Mouse (Mus musculus) small intestine, adult 2 months (tissue): ENCODE results near the gene Mrps12. TPM values are rescaled to one million over a fixed set of nuclear protein-coding genes. Genes with fewer than 3 reads are reported as not detected.

Experiments
- H3K27ac ChIP-seq: fragments of 200-500 bp; 2 replicates; pipeline ENCODE4 v1.5.1; 2012; ENCODE audit warnings: low read depth, low read length, control low read depth, inconsistent platforms; ENCODE audit not compliant: insufficient read depth
- H3K27me3 ChIP-seq: fragments of 200-500 bp; 2 replicates; pipeline ENCODE4 v1.6.1; 2012; ENCODE audit warnings: mild to moderate bottlenecking, moderate library complexity, low read length, inconsistent platforms; ENCODE audit not compliant: control insufficient read depth, insufficient read depth
- H3K36me3 ChIP-seq: fragments of 200-500 bp; 2 replicates; pipeline ENCODE4 v1.6.1; 2012; ENCODE audit warnings: mild to moderate bottlenecking, low read length, control low read depth, inconsistent platforms; ENCODE audit not compliant: control insufficient read depth, insufficient read depth
- H3K4me1 ChIP-seq: fragments of 200-500 bp; 2 replicates; pipeline ENCODE4 v1.6.1; 2012; ENCODE audit warnings: low read length, inconsistent platforms, mixed read lengths; ENCODE audit not compliant: control insufficient read depth, insufficient read depth, insufficient read length
- H3K4me3 ChIP-seq: fragments of 200-500 bp; 2 replicates; pipeline ENCODE4 v1.5.1; 2012; ENCODE audit warnings: low read depth, mild to moderate bottlenecking, control low read depth, inconsistent platforms, low read length, moderate library complexity
- CTCF ChIP-seq: fragments of 200-500 bp; IDR thresholded peaks from 2 replicates; pipeline ENCODE4 v1.5.1; 2012; ENCODE audit warnings: low read depth, mild to moderate bottlenecking, control low read depth, inconsistent platforms, low read length, moderate library complexity, mixed read lengths; ENCODE audit not compliant: insufficient replicate concordance, insufficient read length; ENCODE audit errors: extremely low read depth
- POLR2A ChIP-seq: fragments of 200-500 bp; IDR thresholded peaks from 2 replicates; pipeline ENCODE4 v1.6.1; 2012; ENCODE audit warnings: low read depth, mild to moderate bottlenecking, control low read depth, inconsistent platforms, low read length, moderate library complexity
- WGBS: fragments of 180-500 bp; shearing (Covaris S2); methylation state at CpG from one replicate; pipeline ENCODE4 v1.1.7; 2018; 5-methylcytosine and 5-hydroxymethylcytosine counted together
- polyA plus RNA-seq: library from polyadenylated mRNA; depleted of rRNA; stranded (reverse); fragments of >200 nt; gene quantifications from 2 replicates; pipeline ENCODE4 v1.2.3, GENCODE M21; 2012

The Mrps12 gene
- polyA plus RNA-seq, 1 experiment: 64.5 TPM

GRCm38 (mm10) chr7:28781261-28781663 lies 39.6 kb upstream of the Mrps12 start:
- Histone ChIP-seq H3K27ac (peak overlapping the region; percentile 74), H3K27me3 (no peaks in the 10 kb centered on the region), H3K4me1 (peaks cover 4% of the 10 kb centered on the region; the same call in 1 of the 2 replicates), H3K36me3 (peaks cover 13% of the 10 kb centered on the region; the same call in 1 of the 2 replicates), H3K4me3 (no peak overlapping the region)
- 81% methylated on average over 8 of the region's 8 CpGs for WGBS
- no peak for TF ChIP-seq POLR2A
- no peak for TF ChIP-seq CTCF

- Histone ChIP-seq H3K4me1 (peaks cover 4% of the 10 kb centered on the region; the same call in 1 of the 2 replicates), H3K27ac (peak overlapping the region; percentile 74), H3K36me3 (peaks cover 13% of the 10 kb centered on the region; the same call in 1 of the 2 replicates), H3K4me3 (no peak overlapping the region), H3K27me3 (no peaks in the 10 kb centered on the region)
- TF ChIP-seq POLR2A (no peak), CTCF (no peak)
- 71% methylated on average over 7 of the region's 7 CpGs for WGBS
Measured at GRCm38 (mm10) chr7:28780857-28781256, 39.2 kb upstream of the Mrps12 start.

GRCm38 (mm10) chr7:28780067-28780658 lies 38.5 kb upstream of the Mrps12 start:
- peaks cover 4% of the 10 kb centered on the region; the same call in 1 of the 2 replicates for H3K4me1 ChIP-seq
- peak overlapping the region; percentile 74 for H3K27ac ChIP-seq
- H3K4me3 ChIP-seq: no peak overlapping the region
- WGBS: 35% methylated on average over 6 of the region's 6 CpGs
- TF ChIP-seq POLR2A (no peak), CTCF (peak; percentile 87)
- H3K27me3 ChIP-seq: no peaks in the 10 kb centered on the region
- peaks cover 8% of the 10 kb centered on the region; the same call in 1 of the 2 replicates for H3K36me3 ChIP-seq

- no peaks in the 10 kb centered on the region for H3K27me3 ChIP-seq
- peaks cover 4% of the 10 kb centered on the region; the same call in 1 of the 2 replicates for H3K4me1 ChIP-seq
- 84% methylated on average over 9 of the region's 9 CpGs for WGBS
- no peak overlapping the region for H3K4me3 ChIP-seq
- H3K36me3 ChIP-seq: peaks cover 7% of the 10 kb centered on the region; the same call in 1 of the 2 replicates
- TF ChIP-seq CTCF (no peak), POLR2A (no peak)
- H3K27ac ChIP-seq: no peak overlapping the region
Measured at GRCm38 (mm10) chr7:28778825-28779224, 37.2 kb upstream of the Mrps12 start.

- peaks cover 8% of the 10 kb centered on the region; the same call in 1 of the 2 replicates for H3K36me3 ChIP-seq
- TF ChIP-seq CTCF: no peak
- TF ChIP-seq POLR2A: no peak
- no peaks in the 10 kb centered on the region for H3K27me3 ChIP-seq
- H3K4me3 ChIP-seq: no peak overlapping the region
- H3K4me1 ChIP-seq: peaks cover under 1% of the 10 kb centered on the region; the same call in 1 of the 2 replicates
- 89% methylated on average over 7 of the region's 7 CpGs for WGBS
- no peak overlapping the region for H3K27ac ChIP-seq
Measured at GRCm38 (mm10) chr7:28775129-28775528, 33.5 kb upstream of the Mrps12 start.

- TF ChIP-seq CTCF: no peak
- no peak for TF ChIP-seq POLR2A
- WGBS: 90% methylated on average over 12 of the region's 12 CpGs
- Histone ChIP-seq H3K4me1 (no peaks in the 10 kb centered on the region), H3K27ac (no peak overlapping the region), H3K4me3 (no peak overlapping the region), H3K36me3 (peaks cover 8% of the 10 kb centered on the region; the same call in 1 of the 2 replicates), H3K27me3 (no peaks in the 10 kb centered on the region)
Measured at GRCm38 (mm10) chr7:28774164-28774563, 32.5 kb upstream of the Mrps12 start.

GRCm38 (mm10) chr7:28773163-28773562 lies 31.5 kb upstream of the Mrps12 start:
- no peak for TF ChIP-seq CTCF
- 83% methylated on average over 3 of the region's 3 CpGs for WGBS
- H3K27me3 ChIP-seq: no peaks in the 10 kb centered on the region
- H3K4me3 ChIP-seq: no peak overlapping the region
- no peaks in the 10 kb centered on the region for H3K4me1 ChIP-seq
- H3K36me3 ChIP-seq: peaks cover 8% of the 10 kb centered on the region; the same call in 1 of the 2 replicates
- H3K27ac ChIP-seq: no peak overlapping the region

- H3K36me3 ChIP-seq: peaks cover 4% of the 10 kb centered on the region; the same call in 1 of the 2 replicates
- H3K4me1 ChIP-seq: peaks cover 7% of the 10 kb centered on the region; the same call in 1 of the 2 replicates
- H3K27me3 ChIP-seq: no peaks in the 10 kb centered on the region
- TF ChIP-seq POLR2A (no peak), CTCF (no peak)
- no peak overlapping the region for H3K27ac ChIP-seq
- 91% methylated on average over 11 of the region's 11 CpGs for WGBS
- no peak overlapping the region for H3K4me3 ChIP-seq
Measured at GRCm38 (mm10) chr7:28771867-28772266, 30.2 kb upstream of the Mrps12 start.
